Mouse (Mus musculus): ENCODE measurements around the gene Kdm1b. TPM values are rescaled to one million over a fixed set of nuclear protein-coding genes. Genes with fewer than 3 reads are reported as not detected.

Kdm1b gene
- total and polyA plus RNA-seq, 2 experiments from 2014 or later: 5.7 to 5.9 TPM

DNA sequence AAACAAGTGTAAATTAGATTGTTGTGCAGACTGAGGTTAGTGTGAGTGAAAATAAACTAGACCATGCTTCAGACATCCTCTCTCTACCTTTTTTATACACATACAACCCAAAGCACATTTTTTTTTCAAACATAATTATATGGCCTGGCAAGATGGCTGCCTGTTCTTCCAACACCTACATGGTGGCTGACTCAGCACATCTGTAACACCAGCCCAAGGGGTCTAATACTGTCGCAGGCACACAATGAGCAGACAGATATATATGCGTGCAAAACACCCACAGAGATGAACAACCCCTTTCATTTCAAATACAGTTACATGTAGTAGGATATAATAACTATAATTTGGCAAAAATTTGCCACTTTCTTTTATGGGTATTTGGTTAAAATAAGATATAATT lies 57.3 kb downstream of the Kdm1b start:
- H3K27me3 ChIP-seq (ENCODE audit: control insufficient read depth, insufficient read depth, low read length): no peaks in the 10 kb centered on the region
- ATAC-seq (ENCODE audit: insufficient read depth, low read depth): no peak
- H3K27ac ChIP-seq (ENCODE audit: low read depth): no peak overlapping the region
- 96% methylated on average over 2 of the region's 2 CpGs for WGBS
- peaks cover 13% of the 10 kb centered on the region for H3K4me1 ChIP-seq (ENCODE audit: control insufficient read depth, insufficient read depth)
- TF ChIP-seq CTCF (IDR thresholded peaks at IDR 0.05; ENCODE audit: low read depth): no peak
- TF ChIP-seq EP300 (IDR thresholded peaks at IDR 0.05; ENCODE audit: low read depth): no peak
- H3K4me2 ChIP-seq (ENCODE audit: low read depth, low read length): no peak overlapping the region
- H3K9ac ChIP-seq (replicated peaks; ENCODE audit: low read depth, low read length): no peak overlapping the region
- DNase-seq (ENCODE audit: low spot score): no peak
- no peaks in the 10 kb centered on the region for H3K9me3 ChIP-seq (replicated peaks; ENCODE audit: control insufficient read depth, low read length)
- peaks cover 48% of the 10 kb centered on the region for H3K36me3 ChIP-seq (replicated peaks; ENCODE audit: control insufficient read depth, insufficient read depth, low read length)
- no peak overlapping the region for H3K4me3 ChIP-seq (ENCODE audit: low read depth, low read length)

DNA sequence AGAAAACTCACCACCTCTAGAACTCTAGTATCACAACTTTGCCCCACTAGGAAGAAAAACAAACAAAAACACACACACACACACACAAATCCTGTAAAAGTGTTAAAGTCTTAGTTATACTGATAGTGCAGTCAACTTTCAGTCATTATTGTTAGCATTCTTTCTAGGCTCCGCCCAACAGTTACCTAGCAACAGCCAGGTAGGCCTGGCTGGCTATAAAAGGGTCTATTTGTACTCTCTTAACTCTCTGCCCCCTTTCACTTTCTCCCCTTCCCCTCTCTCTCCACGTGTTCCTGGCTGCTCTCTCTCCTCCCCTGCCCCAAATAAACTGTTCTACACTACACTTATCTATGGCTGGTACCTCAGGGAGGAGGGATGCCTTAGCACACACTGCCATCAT lies 60.8 kb downstream of the Kdm1b start:
- Histone ChIP-seq H3K27me3 (ENCODE audit: control insufficient read depth, insufficient read depth, low read length) (no peaks in the 10 kb centered on the region), H3K36me3 (replicated peaks; ENCODE audit: control insufficient read depth, insufficient read depth, low read length) (peaks cover 26% of the 10 kb centered on the region), H3K4me2 (ENCODE audit: low read depth, low read length) (peak overlapping the region; percentile 91), H3K9ac (replicated peaks; ENCODE audit: low read depth, low read length) (no peak overlapping the region), H3K9me3 (replicated peaks; ENCODE audit: control insufficient read depth, low read length) (no peaks in the 10 kb centered on the region), H3K27ac (ENCODE audit: low read depth) (no peak overlapping the region), H3K4me1 (ENCODE audit: control insufficient read depth, insufficient read depth) (peaks cover 13% of the 10 kb centered on the region), H3K4me3 (ENCODE audit: low read depth, low read length) (peak overlapping the region; percentile 98)
- TF ChIP-seq EP300 (IDR thresholded peaks at IDR 0.05; ENCODE audit: low read depth): no peak
- TF ChIP-seq CTCF (IDR thresholded peaks at IDR 0.05; ENCODE audit: low read depth): no peak
- DNase-seq (ENCODE audit: low spot score) (no peak), ATAC-seq (ENCODE audit: insufficient read depth, low read depth) (no peak)
- WGBS: 30% methylated on average over 2 of the region's 2 CpGs

DNA sequence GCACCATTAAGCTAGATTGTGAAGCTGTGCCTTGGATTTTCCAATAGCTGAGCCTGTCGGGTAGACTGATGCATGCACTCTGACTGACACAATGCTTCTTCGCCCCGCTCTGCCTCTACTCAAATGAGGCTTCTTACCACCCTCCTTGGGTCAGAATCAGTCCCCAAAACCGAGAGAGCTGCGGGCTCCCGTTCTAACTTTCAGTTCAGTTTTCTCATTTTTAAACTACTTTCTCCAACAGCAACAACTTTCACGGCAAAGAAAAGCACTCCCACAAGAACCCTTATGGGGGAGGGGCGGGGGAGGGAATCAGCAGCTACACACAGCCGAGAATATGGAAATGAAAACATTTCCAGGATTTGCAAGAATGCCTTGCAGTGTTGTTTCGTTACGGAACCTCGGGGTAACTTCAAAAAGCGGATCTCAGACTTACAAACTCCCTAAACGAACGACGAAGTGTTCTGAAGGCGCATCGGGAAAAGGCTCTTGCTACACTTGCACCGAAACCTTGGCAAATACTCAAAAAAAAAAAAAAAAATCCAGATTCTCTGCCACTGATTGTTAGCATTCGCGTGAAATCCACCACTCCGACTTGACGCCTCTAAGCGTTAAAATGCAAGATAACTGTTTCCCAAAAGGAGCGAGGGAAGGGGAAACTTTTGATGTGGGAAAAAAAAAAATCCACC lies 61.7 kb downstream of the Kdm1b start:
- H3K4me2 ChIP-seq (ENCODE audit: low read depth, low read length): peak overlapping the region; percentile 91
- no peak for ATAC-seq (ENCODE audit: insufficient read depth, low read depth)
- H3K27me3 ChIP-seq (ENCODE audit: control insufficient read depth, insufficient read depth, low read length): no peaks in the 10 kb centered on the region
- TF ChIP-seq CTCF (IDR thresholded peaks at IDR 0.05; ENCODE audit: low read depth) (no peak), EP300 (IDR thresholded peaks at IDR 0.05; ENCODE audit: low read depth) (no peak)
- H3K36me3 ChIP-seq (replicated peaks; ENCODE audit: control insufficient read depth, insufficient read depth, low read length): peaks cover 21% of the 10 kb centered on the region; the same call in 1 of the 2 replicates
- peaks cover 13% of the 10 kb centered on the region for H3K4me1 ChIP-seq (ENCODE audit: control insufficient read depth, insufficient read depth)
- peak overlapping the region; percentile 100 for H3K27ac ChIP-seq (ENCODE audit: low read depth)
- peak overlapping the region; percentile 98 for H3K4me3 ChIP-seq (ENCODE audit: low read depth, low read length)
- 0% methylated on average over 25 of the region's 25 CpGs for WGBS
- peak; percentile 41 for DNase-seq (ENCODE audit: low spot score)
- H3K9me3 ChIP-seq (replicated peaks; ENCODE audit: control insufficient read depth, low read length): no peaks in the 10 kb centered on the region
- H3K9ac ChIP-seq (replicated peaks; ENCODE audit: low read depth, low read length): peak overlapping the region; percentile 98

DNA sequence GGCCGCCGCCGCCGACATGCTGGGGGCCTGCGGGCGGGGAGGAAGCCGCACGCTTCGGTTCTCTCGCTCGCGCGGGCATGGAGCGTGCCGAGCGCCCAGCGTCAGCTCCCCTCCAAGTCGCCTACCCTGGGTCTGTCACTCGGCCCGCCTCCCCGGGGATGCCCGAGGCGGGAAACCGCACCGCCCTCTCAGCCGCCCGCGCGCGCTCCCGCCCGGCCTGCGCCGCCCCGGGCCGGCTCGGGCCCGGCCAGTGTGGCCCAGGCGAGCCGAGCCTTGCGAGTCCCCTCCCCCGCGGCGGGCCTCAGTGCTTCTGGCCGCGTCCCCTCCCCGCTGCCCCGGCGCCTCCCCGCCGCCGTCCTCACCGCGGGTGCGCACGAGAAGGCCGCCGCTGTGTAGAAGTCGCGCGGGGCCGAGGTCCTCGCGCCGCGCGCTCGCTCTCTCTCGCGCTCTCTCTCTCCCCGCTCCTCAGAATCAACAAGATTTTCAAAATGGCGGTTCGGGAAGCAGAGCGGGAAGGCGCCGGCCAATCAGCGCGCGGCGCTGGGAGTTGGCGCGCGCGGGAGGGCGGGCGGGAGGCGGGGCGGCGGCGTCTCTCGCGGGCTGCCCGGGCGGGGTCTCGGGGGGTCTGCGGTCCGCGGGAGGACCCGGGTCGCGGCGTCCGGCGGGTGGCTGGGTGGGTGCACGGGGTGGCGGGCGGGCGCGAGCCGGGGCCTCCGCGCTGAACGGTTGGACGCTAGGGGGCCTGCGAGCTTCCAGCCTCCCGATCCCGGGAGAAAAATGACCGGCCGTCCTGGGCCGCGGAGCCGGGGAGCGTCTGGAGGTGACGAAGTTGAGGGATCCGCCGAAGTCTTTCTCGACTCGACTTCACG lies 62.6 kb downstream of the Kdm1b start, which contains the start of gene Dek:
Gene Dek (minus strand): TSS at position 491 of the 869 bp plus-strand sequence.
- Histone ChIP-seq H3K9ac (replicated peaks; ENCODE audit: low read depth, low read length) (peak within 1 kb of the TSS; percentile 98), H3K9me3 (replicated peaks; ENCODE audit: control insufficient read depth, low read length) (no peaks in the 10 kb centered on the region), H3K4me3 (ENCODE audit: low read depth, low read length) (peak within 1 kb of the TSS; percentile 98), H3K4me1 (ENCODE audit: control insufficient read depth, insufficient read depth) (peaks cover 17% of the 10 kb centered on the region), H3K27ac (ENCODE audit: low read depth) (peak within 1 kb of the TSS; percentile 100), H3K27me3 (ENCODE audit: control insufficient read depth, insufficient read depth, low read length) (no peaks in the 10 kb centered on the region), H3K36me3 (replicated peaks; ENCODE audit: control insufficient read depth, insufficient read depth, low read length) (peaks cover 14% of the 10 kb centered on the region; the same call in 1 of the 2 replicates), H3K4me2 (ENCODE audit: low read depth, low read length) (peak within 1 kb of the TSS; percentile 91)
- under 1% methylated on average over 93 of the region's 129 CpGs for WGBS
- DNase-seq (ENCODE audit: low spot score) (peak; percentile 95), ATAC-seq (ENCODE audit: insufficient read depth, low read depth) (peak; percentile 91)
- TF ChIP-seq EP300 (IDR thresholded peaks at IDR 0.05; ENCODE audit: low read depth): no peak
- peak; percentile 34 for TF ChIP-seq CTCF (IDR thresholded peaks at IDR 0.05; ENCODE audit: low read depth)

DNA sequence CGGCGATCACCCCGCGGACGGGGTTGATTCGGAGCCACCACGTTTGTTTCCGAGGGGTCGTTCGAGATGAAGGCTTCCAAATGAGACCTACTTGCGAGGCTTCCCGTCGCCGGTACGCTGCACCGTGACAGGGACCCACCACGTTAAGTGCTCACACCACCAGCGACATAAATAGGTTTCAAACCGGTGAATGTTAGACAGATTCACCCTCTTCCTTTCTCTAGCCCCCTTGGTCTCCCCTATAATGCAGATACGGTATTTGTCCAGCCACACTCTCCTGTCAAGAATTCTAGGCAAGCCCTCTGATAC lies 63.2 kb downstream of the Kdm1b start:
- 0 out of 2 replicates have a peak, but pooled peaks have one; percentile 4 for ATAC-seq (ENCODE audit: insufficient read depth, low read depth)
- WGBS: 0% methylated on average over 20 of the region's 20 CpGs

More for the DNA sequence above, 63.2 kb downstream of the Kdm1b start:
- Histone ChIP-seq H3K36me3 (replicated peaks; ENCODE audit: control insufficient read depth, insufficient read depth, low read length) (peaks cover 9% of the 10 kb centered on the region; the same call in 1 of the 2 replicates), H3K4me2 (ENCODE audit: low read depth, low read length) (peak overlapping the region; percentile 91), H3K4me1 (ENCODE audit: control insufficient read depth, insufficient read depth) (peaks cover 20% of the 10 kb centered on the region), H3K9ac (replicated peaks; ENCODE audit: low read depth, low read length) (peak overlapping the region; percentile 98), H3K27me3 (ENCODE audit: control insufficient read depth, insufficient read depth, low read length) (no peaks in the 10 kb centered on the region), H3K4me3 (ENCODE audit: low read depth, low read length) (peak overlapping the region; percentile 98), H3K27ac (ENCODE audit: low read depth) (peak overlapping the region; percentile 100), H3K9me3 (replicated peaks; ENCODE audit: control insufficient read depth, low read length) (no peaks in the 10 kb centered on the region)
- DNase-seq (ENCODE audit: low spot score): peak; percentile 44
- TF ChIP-seq CTCF (IDR thresholded peaks at IDR 0.05; ENCODE audit: low read depth) (no peak), EP300 (IDR thresholded peaks at IDR 0.05; ENCODE audit: low read depth) (no peak)

All from heart, postnatal 0 days (tissue).